Mouse (Mus musculus) mouse embryonic stem cell (cell line): ENCODE results near the gene Tmem203.

Source experiments
- in situ Hi-C, 2 experiments: fragments of 300-500 bp; cut with MboI; formaldehyde crosslinking; loops; 1 replicate in 1 of 2; 3 replicates in 1 of 2; pipeline ENCODE4 v1.14.3; 2019 to 2020; ENCODE audit warnings: low sequenced_read_pairs in 2 of 2, low pct_unique_long_range_greater_than_20kb in 1 of 2, mixed read lengths in 1 of 2; ENCODE audit not compliant: unreplicated experiment in 1 of 2

Tmem203 gene

GRCm38 (mm10) chr2:25229582-25229981 lies 25.7 kb upstream of the Tmem203 start:
- in situ Hi-C loops = no loop called here

GRCm38 (mm10) chr2:25230581-25230980 lies 24.7 kb upstream of the Tmem203 start:
- in situ Hi-C loops = no loop called here

- in situ Hi-C loops = no loop called here
Observed at GRCm38 (mm10) chr2:25231038-25231437, 24.2 kb upstream of the Tmem203 start.

- in situ Hi-C loops = no loop called here
Observed at GRCm38 (mm10) chr2:25233421-25233820, 21.8 kb upstream of the Tmem203 start.

- in situ Hi-C loops = no loop called here
Observed at GRCm38 (mm10) chr2:25234050-25234449, 21.2 kb upstream of the Tmem203 start, which contains the start of gene Slc34a3. Gene Slc34a3, minus strand, starts transcription at chr2:25234364.

GRCm38 (mm10) chr2:25234551-25235220 lies 20.6 kb upstream of the Tmem203 start:
- in situ Hi-C loops = no loop called here

- in situ Hi-C loops = no loop called here
Observed at GRCm38 (mm10) chr2:25236614-25237013, 18.6 kb upstream of the Tmem203 start, which contains the start of gene Rnf224. Gene Rnf224, minus strand, starts transcription at chr2:25236787.

GRCm38 (mm10) chr2:25237522-25237921 lies 17.7 kb upstream of the Tmem203 start:
- in situ Hi-C loops = no loop called here

- in situ Hi-C loops = no loop called here
Observed at GRCm38 (mm10) chr2:25238106-25238505, 17.1 kb upstream of the Tmem203 start.

- in situ Hi-C loops = no loop called here
Observed at GRCm38 (mm10) chr2:25239766-25240165, 15.5 kb upstream of the Tmem203 start.

GRCm38 (mm10) chr2:25240310-25240709 lies 14.9 kb upstream of the Tmem203 start:
- in situ Hi-C loops = no loop called here

- in situ Hi-C loops = no loop called here
Observed at GRCm38 (mm10) chr2:25240723-25241437, 14.4 kb upstream of the Tmem203 start.

- in situ Hi-C loops = no loop called here
Observed at GRCm38 (mm10) chr2:25241438-25241775, 13.8 kb upstream of the Tmem203 start.

- in situ Hi-C loops = no loop called here
Observed at GRCm38 (mm10) chr2:25242101-25242506, 13.1 kb upstream of the Tmem203 start, which contains the start of the genes Rnf208 and Cysrt1. Gene Rnf208, plus strand, starts transcription at chr2:25242255. Gene Cysrt1, minus strand, starts transcription at chr2:25242452.

- in situ Hi-C loops = no loop called here
Observed at GRCm38 (mm10) chr2:25243342-25243741, 11.9 kb upstream of the Tmem203 start.

GRCm38 (mm10) chr2:25244144-25244543 lies 11.1 kb upstream of the Tmem203 start:
- in situ Hi-C loops = no loop called here

GRCm38 (mm10) chr2:25246183-25247072 lies 8.8 kb upstream of the Tmem203 start, which contains the start of gene AL732309.1:
Gene AL732309.1, minus strand, starts transcription at chr2:25246863.
- in situ Hi-C loops = no loop called here

GRCm38 (mm10) chr2:25252331-25252730 lies 2.9 kb upstream of the Tmem203 start:
- in situ Hi-C loops = loop anchor here in 1 of 2 experiments (10.0 kb wide), 1 partner anchor 58 kb away; the partner anchor contains the start of gene Tor4a
